Mouse (Mus musculus): Measurements from ENCODE around the gene Timeless. TPM values are rescaled to one million over a fixed set of nuclear protein-coding genes. Genes with fewer than 3 reads are reported as not detected.

The Timeless gene
- polyA plus RNA-seq, 1 experiment from 2014 or later = 58.4 TPM

Other genes with a start within 250 kb of the Timeless start
- not detected in 2 replicates for gene Hsd17b6, start 224.5 kb upstream of the Timeless start, polyA plus RNA-seq (2016; fragmentation: Nextera tagmentation; extraction: Ambion mirVana)
- gene Prim1, start 216.9 kb upstream of the Timeless start, polyA plus RNA-seq (2016; fragmentation: Nextera tagmentation; extraction: Ambion mirVana) = 72.6 and 76.9 TPM in 2 replicates
- 716 and 742 TPM in 2 replicates for gene Naca, start 196.5 kb upstream of the Timeless start, polyA plus RNA-seq (2016; fragmentation: Nextera tagmentation; extraction: Ambion mirVana)
- gene Ptges3, start 173.1 kb upstream of the Timeless start, polyA plus RNA-seq (2016; fragmentation: Nextera tagmentation; extraction: Ambion mirVana) = 545 and 553 TPM in 2 replicates
- gene Atp5b, start 148.8 kb upstream of the Timeless start, polyA plus RNA-seq (2016; fragmentation: Nextera tagmentation; extraction: Ambion mirVana) = 1,976 and 1,998 TPM in 2 replicates
- 14.1 and 16.0 TPM in 2 replicates for gene Baz2a, start 140.5 kb upstream of the Timeless start, polyA plus RNA-seq (2016; fragmentation: Nextera tagmentation; extraction: Ambion mirVana)
- gene Rbms2, start 51.8 kb upstream of the Timeless start, polyA plus RNA-seq (2016; fragmentation: Nextera tagmentation; extraction: Ambion mirVana) = 19.6 and 21.6 TPM in 2 replicates
- 0.71 and 0.91 TPM in 2 replicates for gene Gls2, start 37.6 kb upstream of the Timeless start, polyA plus RNA-seq (2016; fragmentation: Nextera tagmentation; extraction: Ambion mirVana)
- 21.4 and 24.1 TPM in 2 replicates for gene Spryd4, start 20.3 kb upstream of the Timeless start, polyA plus RNA-seq (2016; fragmentation: Nextera tagmentation; extraction: Ambion mirVana)
- gene Mip, start 6.2 kb upstream of the Timeless start, polyA plus RNA-seq (2016; fragmentation: Nextera tagmentation; extraction: Ambion mirVana) = 0.13 TPM in 1 of 2 replicates, not detected in the other
- 0.21 and 0.92 TPM in 2 replicates for gene Apon, start 22.0 kb downstream of the Timeless start, polyA plus RNA-seq (2016; fragmentation: Nextera tagmentation; extraction: Ambion mirVana)
- not detected in 2 replicates for gene Apof, start 36.6 kb downstream of the Timeless start, polyA plus RNA-seq (2016; fragmentation: Nextera tagmentation; extraction: Ambion mirVana)
- 23.8 and 24.1 TPM in 2 replicates for gene Stat2, start 38.5 kb downstream of the Timeless start, polyA plus RNA-seq (2016; fragmentation: Nextera tagmentation; extraction: Ambion mirVana)
- not detected in 2 replicates for gene Il23a, start 66.7 kb downstream of the Timeless start, polyA plus RNA-seq (2016; fragmentation: Nextera tagmentation; extraction: Ambion mirVana)
- gene Pan2, start 71.3 kb downstream of the Timeless start, polyA plus RNA-seq (2016; fragmentation: Nextera tagmentation; extraction: Ambion mirVana) = 39.8 and 41.7 TPM in 2 replicates
- 219 and 220 TPM in 2 replicates for gene Cnpy2, start 90.4 kb downstream of the Timeless start, polyA plus RNA-seq (2016; fragmentation: Nextera tagmentation; extraction: Ambion mirVana)
- 205 and 209 TPM in 2 replicates for gene Cs, start 105.7 kb downstream of the Timeless start, polyA plus RNA-seq (2016; fragmentation: Nextera tagmentation; extraction: Ambion mirVana)
- gene Coq10a, start 136.9 kb downstream of the Timeless start, polyA plus RNA-seq (2016; fragmentation: Nextera tagmentation; extraction: Ambion mirVana) = 28.6 and 33.6 TPM in 2 replicates
- 12.9 and 13.5 TPM in 2 replicates for gene Ankrd52, start 145.1 kb downstream of the Timeless start, polyA plus RNA-seq (2016; fragmentation: Nextera tagmentation; extraction: Ambion mirVana)
- not detected in 2 replicates for gene Slc39a5, start 169.2 kb downstream of the Timeless start, polyA plus RNA-seq (2016; fragmentation: Nextera tagmentation; extraction: Ambion mirVana)
- 127 and 147 TPM in 2 replicates for gene Nabp2, start 179.4 kb downstream of the Timeless start, polyA plus RNA-seq (2016; fragmentation: Nextera tagmentation; extraction: Ambion mirVana)
- gene Rnf41, start 179.6 kb downstream of the Timeless start, polyA plus RNA-seq (2016; fragmentation: Nextera tagmentation; extraction: Ambion mirVana) = 57.6 and 60.7 TPM in 2 replicates
- 188 and 202 TPM in 2 replicates for gene Smarcc2, start 227.2 kb downstream of the Timeless start, polyA plus RNA-seq (2016; fragmentation: Nextera tagmentation; extraction: Ambion mirVana)

Measured in midbrain, embryonic 12.5 days (tissue).